In the genomic region with DNA sequence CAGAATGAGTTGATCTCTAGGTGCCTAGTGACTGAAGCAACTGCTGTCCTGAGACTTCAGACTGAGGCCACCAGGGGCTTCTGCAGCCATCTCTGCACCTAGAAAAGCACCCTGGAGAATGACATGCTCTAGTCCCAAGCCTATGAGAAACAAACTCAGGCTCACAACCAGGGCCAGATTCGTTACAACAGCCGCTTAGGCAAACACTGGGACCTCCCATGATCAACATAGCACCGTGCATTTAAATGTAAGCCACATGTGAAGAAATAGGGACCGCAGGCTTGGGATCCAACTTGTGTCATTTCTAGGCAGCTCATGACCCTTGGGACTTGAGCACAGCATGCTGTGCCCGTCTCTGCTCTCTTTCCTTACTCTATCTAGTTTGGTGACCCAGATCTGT, we compare ENCODE assay signal across 10 mouse cellular contexts. TPM values are rescaled to one million over a fixed set of nuclear protein-coding genes. Genes with fewer than 3 reads are reported as not detected.
DNase-seq lines count a peak whose midpoint lies in the region; ATAC-seq and TF ChIP-seq lines count a peak whose summit lies in the region.
"Had no signal": no experiment of that assay in that cellular context is flagged by ENCODE, and none has a peak within 500 bp of the region (broad histone marks: within the 10 kb centered on the region; RNA-seq: fewer than 3 reads in every experiment).

No protein-coding gene starts in this region.

- peak overlapping the region; percentile 79 for H3K4me2 ChIP-seq in forebrain, embryonic 13.5 days
- peak overlapping the region; percentile 93 for H3K4me2 ChIP-seq in hindbrain, embryonic 16.5 days (ENCODE audit: low read length)
- H3K4me2 ChIP-seq in neural tube, embryonic 14.5 days (ENCODE audit: low read depth, low read length) = peak overlapping the region; percentile 66

- no peak for ATAC-seq in forebrain, embryonic 13.5 days
- ATAC-seq in hindbrain, embryonic 16.5 days = no peak
- ATAC-seq in neural tube, embryonic 14.5 days (ENCODE audit: low read depth) = no peak

- 0 out of 2 replicates have a peak, but pooled peaks cover 5% of the 10 kb centered on the region for H3K36me3 ChIP-seq in forebrain, embryonic 13.5 days (ENCODE audit: poor library complexity, severe bottlenecking)
- H3K36me3 ChIP-seq in hindbrain, embryonic 16.5 days (ENCODE audit: control insufficient read depth, insufficient read depth, low read length) = no peaks in the 10 kb centered on the region
- no peaks in the 10 kb centered on the region for H3K36me3 ChIP-seq in neural tube, embryonic 14.5 days (ENCODE audit: control insufficient read depth, insufficient read depth, low read length)

- peak overlapping the region; percentile 5; the same call in 1 of the 2 replicates for H3K27ac ChIP-seq in left cerebral cortex, adult 2 months
- peak overlapping the region; percentile 82 for H3K27ac ChIP-seq in forebrain, embryonic 13.5 days
- H3K27ac ChIP-seq in hindbrain, embryonic 16.5 days (ENCODE audit: low read depth, low read length) = peak overlapping the region; percentile 64
- peak overlapping the region; percentile 74 for H3K27ac ChIP-seq in neural tube, embryonic 14.5 days (ENCODE audit: low read depth, low read length)

- H3K9ac ChIP-seq in forebrain, embryonic 13.5 days = peak overlapping the region; percentile 47; the same call in 1 of the 2 replicates
- H3K9ac ChIP-seq in hindbrain, embryonic 16.5 days (ENCODE audit: low read depth, low read length) = peak overlapping the region; percentile 28; the same call in 1 of the 2 replicates
- 0 out of 2 replicates have a peak overlapping the region, but pooled peaks have one; percentile 50 for H3K9ac ChIP-seq in neural tube, embryonic 14.5 days (replicated peaks; ENCODE audit: low read depth, low read length)

- H3K9me3 ChIP-seq in forebrain, embryonic 13.5 days (replicated peaks) = no peaks in the 10 kb centered on the region
- H3K9me3 ChIP-seq in hindbrain, embryonic 16.5 days (ENCODE audit: control insufficient read depth, low read length) = no peaks in the 10 kb centered on the region
- no peaks in the 10 kb centered on the region for H3K9me3 ChIP-seq in neural tube, embryonic 14.5 days (ENCODE audit: control insufficient read depth, low read length)
- H3K9me3 ChIP-seq: G1E had no signal

- no peak; the same call in 1 of the 2 replicates for TF ChIP-seq CTCF in left cerebral cortex, adult 2 months (IDR thresholded peaks at IDR 0.05)

- intact Hi-C loops in left cerebral cortex, adult 2 months (cut with DNase I) = no loop called here

- H3K4me1 ChIP-seq in forebrain, embryonic 13.5 days = peaks cover 71% of the 10 kb centered on the region
- peaks cover 63% of the 10 kb centered on the region for H3K4me1 ChIP-seq in hindbrain, embryonic 16.5 days (ENCODE audit: control insufficient read depth, insufficient read depth, low read depth, low read length)
- H3K4me1 ChIP-seq in neural tube, embryonic 14.5 days (ENCODE audit: control insufficient read depth, insufficient read depth, low read length) = peaks cover 49% of the 10 kb centered on the region

- WGBS in forebrain, embryonic 13.5 days = 81% methylated on average over 5 of the region's 5 CpGs
- WGBS in hindbrain, embryonic 16.5 days = 83% methylated on average over 5 of the region's 5 CpGs
- WGBS in neural tube, embryonic 14.5 days = 83% methylated on average over 5 of the region's 5 CpGs

- H3K4me3 ChIP-seq in left cerebral cortex, adult 2 months = peak overlapping the region; percentile 59
- peak overlapping the region; percentile 31; the same call in 1 of the 2 replicates for H3K4me3 ChIP-seq in forebrain, embryonic 13.5 days
- peak overlapping the region; percentile 64 for H3K4me3 ChIP-seq in hindbrain, embryonic 16.5 days (ENCODE audit: low read length)
- peak overlapping the region; percentile 54 for H3K4me3 ChIP-seq in neural tube, embryonic 14.5 days (ENCODE audit: low read depth, low read length)

- H3K27me3 ChIP-seq in forebrain, embryonic 13.5 days = no peaks in the 10 kb centered on the region
- no peaks in the 10 kb centered on the region for H3K27me3 ChIP-seq in hindbrain, embryonic 16.5 days (replicated peaks; ENCODE audit: control insufficient read depth, insufficient read depth, low read length)
- H3K27me3 ChIP-seq in neural tube, embryonic 14.5 days (ENCODE audit: control insufficient read depth, insufficient read depth, low read length) = no peaks in the 10 kb centered on the region

- DNase-seq in left cerebral cortex, adult 2 months (ENCODE audit: extremely low spot score in 1 of 2, low spot score in 2 of 2) = no peak
- DNase-seq in left cerebral cortex, adult 11 months (ENCODE audit: low spot score) = no peak
- DNase-seq in thymus, postnatal 10 days (ENCODE audit: low spot score in 2 of 2) = no peak
- DNase-seq in c-Kit-positive CD71-positive TER-119-positive erythroid progenitor cells, embryonic 14.5 days (ENCODE audit: low spot score) = no peak
- DNase-seq: cerebellum, adult 11-12 months; spleen, adult 18-20 months had no signal

RNA-seq across cellular contexts. Expression of a gene that starts 22.5 kb away (rescaled TPM):
- 1 to 10 TPM; 3.3 to 3.7 TPM for total RNA-seq in left cerebral cortex, adult 2 months (2021)
- polyA plus RNA-seq in forebrain, embryonic 13.5 days (2015; fragmentation: Nextera tagmentation; extraction: Ambion mirVana) = 5.4 and 5.6 TPM in 2 replicates
- 5.1 and 5.2 TPM in 2 replicates for polyA plus RNA-seq in hindbrain, embryonic 16.5 days (2015; fragmentation: Nextera tagmentation; extraction: Ambion mirVana)
- 4.9 and 5.4 TPM in 2 replicates for polyA plus RNA-seq in neural tube, embryonic 14.5 days (2014; fragmentation: Nextera tagmentation; extraction: Ambion mirVana)

RNA-seq across cellular contexts. Expression of a gene that starts 23.5 kb away (rescaled TPM):
- total RNA-seq in left cerebral cortex, adult 2 months (2021) = 10 to 100 TPM; 65.2 to 79.1 TPM
- polyA plus RNA-seq in forebrain, embryonic 13.5 days (2015; fragmentation: Nextera tagmentation; extraction: Ambion mirVana) = 37.4 and 42.4 TPM in 2 replicates
- polyA plus RNA-seq in hindbrain, embryonic 16.5 days (2015; fragmentation: Nextera tagmentation; extraction: Ambion mirVana) = 55.0 and 60.6 TPM in 2 replicates
- 39.8 and 43.6 TPM in 2 replicates for polyA plus RNA-seq in neural tube, embryonic 14.5 days (2014; fragmentation: Nextera tagmentation; extraction: Ambion mirVana)

RNA-seq across cellular contexts. Expression of a gene that starts 32.0 kb away (rescaled TPM):
- 10 to 100 TPM; 47.2 to 47.8 TPM for total RNA-seq in left cerebral cortex, adult 2 months (2021)
- 28.5 and 30.1 TPM in 2 replicates for polyA plus RNA-seq in forebrain, embryonic 13.5 days (2015; fragmentation: Nextera tagmentation; extraction: Ambion mirVana)
- polyA plus RNA-seq in hindbrain, embryonic 16.5 days (2015; fragmentation: Nextera tagmentation; extraction: Ambion mirVana) = 56.4 and 59.8 TPM in 2 replicates
- polyA plus RNA-seq in neural tube, embryonic 14.5 days (2014; fragmentation: Nextera tagmentation; extraction: Ambion mirVana) = 58.1 and 65.9 TPM in 2 replicates

RNA-seq across cellular contexts. Expression of a gene that starts 39.7 kb away (rescaled TPM):
- 10 to 100 TPM in 1 of 2 experiments, under 1 TPM in 1; 0.44 to 19.4 TPM for total RNA-seq in left cerebral cortex, adult 2 months (2021)
- polyA plus RNA-seq in forebrain, embryonic 13.5 days (2015; fragmentation: Nextera tagmentation; extraction: Ambion mirVana) = 0.20 TPM in 1 of 2 replicates, not detected in the other
- 0.76 and 0.93 TPM in 2 replicates for polyA plus RNA-seq in hindbrain, embryonic 16.5 days (2015; fragmentation: Nextera tagmentation; extraction: Ambion mirVana)
- 0.35 and 0.40 TPM in 2 replicates for polyA plus RNA-seq in neural tube, embryonic 14.5 days (2014; fragmentation: Nextera tagmentation; extraction: Ambion mirVana)
- total RNA-seq: G1E had no signal

RNA-seq across cellular contexts. Expression of a gene that starts 46.0 kb away (rescaled TPM):
- 100 to 1,000 TPM; 341 to 349 TPM for total RNA-seq in left cerebral cortex, adult 2 months (2021)
- 59.6 and 60.4 TPM in 2 replicates for polyA plus RNA-seq in forebrain, embryonic 13.5 days (2015; fragmentation: Nextera tagmentation; extraction: Ambion mirVana)
- 161 and 196 TPM in 2 replicates for polyA plus RNA-seq in hindbrain, embryonic 16.5 days (2015; fragmentation: Nextera tagmentation; extraction: Ambion mirVana)
- 157 and 198 TPM in 2 replicates for polyA plus RNA-seq in neural tube, embryonic 14.5 days (2014; fragmentation: Nextera tagmentation; extraction: Ambion mirVana)

Comparison
In these comparisons a context has a peak if more than half of its experiments do, and no peak if none do; other contexts are left out.
1. H3K27ac ChIP-seq: peak in every context shown above with its lines; median percentile 82 in forebrain, embryonic 13.5 days; 74 in neural tube, embryonic 14.5 days; 64 in hindbrain, embryonic 16.5 days; 5 in left cerebral cortex, adult 2 months.